Mouse (Mus musculus): ENCODE measurements at regions not wholly inside any gene's neighbourhood (a gene's known extent, or its start where the extent isn't known, plus 50 kb on each side); places are given as distances from the start of the nearest gene placed in this dataset.

- TF ChIP-seq CTCF (IDR thresholded peaks at IDR 0.05; ENCODE audit: control insufficient read depth, insufficient read depth, insufficient read length) (no peak), MYOD1 (IDR thresholded peaks at IDR 0.05; ENCODE audit: control insufficient read depth, insufficient read length, low read depth) (no peak), USF1 (IDR thresholded peaks at IDR 0.05; ENCODE audit: low read depth) (no peak)
Observed at GRCm38 (mm10) chr2:92728388-92728787, 128.9 kb downstream of the Chst1 start.

All from C2C12 (cell line).